Mouse (Mus musculus) brown adipose tissue, adult 24 weeks (tissue): ENCODE data around the gene Zdhhc7. TPM values are rescaled to one million over a fixed set of nuclear protein-coding genes. Genes with fewer than 3 reads are reported as not detected.
A peak's percentile ranks its signal among the peaks of the same experiment; 100 is the strongest.

Experiments
- H3K27ac ChIP-seq: fragments of 200-500 bp; replicated peaks from 2 replicates; pipeline ENCODE4 v1.5.1; 2012; ENCODE audit warnings: low read depth, mild to moderate bottlenecking, low read length
- H3K4me1 ChIP-seq: fragments of 200-500 bp; 2 replicates; pipeline ENCODE4 v1.6.1; 2012; ENCODE audit warnings: low read length, mixed read lengths; ENCODE audit not compliant: control insufficient read depth, insufficient read depth, insufficient read length
- H3K4me3 ChIP-seq: fragments of 200-500 bp; 2 replicates; pipeline ENCODE4 v1.5.1; 2012; ENCODE audit warnings: low read depth, mild to moderate bottlenecking, low read length, moderate library complexity; ENCODE audit not compliant: insufficient read depth
- polyA plus RNA-seq: library from polyadenylated mRNA; stranded (reverse); fragments of >200 nt; gene quantifications from 2 replicates; pipeline ENCODE4 v1.2.4, GENCODE M21; 2012; ENCODE audit not compliant: missing spikeins, insufficient read depth, insufficient read length

The Zdhhc7 gene
- polyA plus RNA-seq, 1 experiment, result 21.9 TPM

DNA sequence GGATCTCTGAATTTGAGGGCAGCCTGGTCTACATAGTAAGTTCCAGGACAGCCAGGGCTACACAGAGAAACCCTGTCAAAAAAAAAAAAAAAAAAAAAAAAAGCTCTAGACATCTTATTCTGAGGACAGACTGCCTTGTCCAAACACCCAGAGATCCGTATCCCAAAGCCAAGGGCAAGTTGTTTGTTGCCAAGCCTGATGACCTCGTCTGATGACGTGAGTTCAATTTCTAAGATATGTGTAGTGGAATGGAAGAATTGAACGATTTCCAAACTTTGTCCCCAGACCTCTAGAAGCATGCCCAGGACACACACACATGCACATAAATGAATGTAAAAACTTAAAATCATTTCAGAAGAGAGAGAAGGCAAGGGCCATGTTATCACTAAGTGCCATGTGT is 35.1 kb downstream of the Zdhhc7 start:
- no peak overlapping the region for H3K4me3 ChIP-seq
- no peak overlapping the region for H3K27ac ChIP-seq
- no peaks in the 10 kb centered on the region for H3K4me1 ChIP-seq

DNA sequence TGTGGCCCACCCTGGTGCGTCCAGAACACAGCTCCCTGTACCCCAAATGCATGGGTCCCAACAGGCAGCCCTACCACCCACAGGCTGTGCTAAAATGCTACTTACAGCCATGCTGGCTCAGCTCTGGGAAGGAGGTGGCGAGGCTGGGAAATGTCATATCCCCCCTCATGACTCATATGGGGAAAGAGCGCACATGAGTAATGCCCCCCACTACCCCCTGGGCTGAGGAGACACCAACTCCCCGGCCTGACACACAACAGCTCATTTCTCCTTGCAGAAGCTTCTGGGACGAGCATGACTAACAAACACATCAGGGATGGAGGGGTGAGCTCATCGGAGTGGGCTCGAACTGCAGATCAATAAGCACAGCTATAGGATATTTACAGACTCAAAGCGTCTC is 35.7 kb downstream of the Zdhhc7 start:
- H3K4me3 ChIP-seq, result no peak overlapping the region
- no peak overlapping the region for H3K27ac ChIP-seq

GRCm38 (mm10) chr8:120063326-120063725 is 38.0 kb downstream of the Zdhhc7 start:
- no peak overlapping the region for H3K4me3 ChIP-seq
- no peak overlapping the region for H3K27ac ChIP-seq
- H3K4me1 ChIP-seq, result no peaks in the 10 kb centered on the region

More for the DNA sequence above, 35.7 kb downstream of the Zdhhc7 start:
- H3K4me1 ChIP-seq, result no peaks in the 10 kb centered on the region

- H3K4me1 ChIP-seq, result no peaks in the 10 kb centered on the region
- H3K27ac ChIP-seq, result no peak overlapping the region
- H3K4me3 ChIP-seq, result no peak overlapping the region
These were observed 38.5 kb downstream of the Zdhhc7 start for GRCm38 (mm10) chr8:120062742-120063141.

GRCm38 (mm10) chr8:120057078-120057477 is 44.2 kb downstream of the Zdhhc7 start:
- Histone ChIP-seq H3K27ac (no peak overlapping the region), H3K4me3 (no peak overlapping the region), H3K4me1 (no peaks in the 10 kb centered on the region)

- no peak overlapping the region for H3K27ac ChIP-seq
- 0 out of 2 replicates have a peak, but pooled peaks cover 3% of the 10 kb centered on the region for H3K4me1 ChIP-seq
- no peak overlapping the region for H3K4me3 ChIP-seq
These were observed 46.4 kb downstream of the Zdhhc7 start for GRCm38 (mm10) chr8:120054833-120055232.

DNA sequence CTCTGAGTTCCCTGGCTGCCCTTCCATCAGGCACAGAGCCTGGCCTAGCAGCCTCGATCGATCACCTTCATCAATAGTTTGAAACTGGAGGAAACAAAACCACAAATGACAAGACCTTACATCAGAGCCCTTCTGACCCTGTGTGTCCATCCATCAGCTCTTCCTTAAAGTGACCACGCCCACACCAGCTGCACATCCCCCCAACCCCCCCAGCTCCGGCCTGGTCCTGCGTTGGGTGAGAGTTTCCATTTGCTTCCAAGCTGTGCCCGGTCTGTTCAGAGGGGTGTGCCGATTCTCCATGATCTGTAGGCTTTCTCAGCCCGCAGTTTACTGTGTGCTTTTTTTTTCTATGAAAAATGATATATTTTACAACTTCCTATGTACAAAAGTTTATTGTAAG is 49.0 kb downstream of the Zdhhc7 start:
- no peak overlapping the region for H3K4me3 ChIP-seq
- H3K4me1 ChIP-seq, result 0 out of 2 replicates have a peak, but pooled peaks cover 3% of the 10 kb centered on the region
- no peak overlapping the region for H3K27ac ChIP-seq

GRCm38 (mm10) chr8:120051908-120052307 is 49.4 kb downstream of the Zdhhc7 start:
- Histone ChIP-seq H3K4me1 (peaks cover 4% of the 10 kb centered on the region; the same call in 1 of the 2 replicates), H3K27ac (no peak overlapping the region), H3K4me3 (no peak overlapping the region)

DNA sequence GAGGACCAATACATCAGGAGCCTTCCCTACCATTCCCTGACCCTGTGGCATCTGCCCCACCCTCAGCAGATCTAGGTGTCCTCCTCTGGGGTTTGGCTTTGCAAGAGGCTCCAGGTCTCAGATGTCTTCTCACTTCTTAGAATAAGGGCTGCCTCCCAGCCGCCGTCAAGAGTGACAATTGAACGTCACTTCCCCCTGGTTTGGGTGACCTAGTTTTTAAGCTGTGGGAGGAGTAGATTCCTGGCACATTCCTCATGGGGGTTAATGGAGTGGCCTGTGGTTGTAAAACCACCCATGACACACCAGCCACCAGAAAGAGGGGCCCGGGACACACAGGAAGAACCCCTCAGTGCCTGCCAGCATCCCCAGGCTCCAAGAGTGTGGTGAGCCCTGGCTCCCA is 50.3 kb downstream of the Zdhhc7 start:
- H3K4me1 ChIP-seq, result peaks cover 5% of the 10 kb centered on the region; the same call in 1 of the 2 replicates
- no peak overlapping the region; the same call in 1 of the 2 replicates for H3K27ac ChIP-seq
- H3K4me3 ChIP-seq, result no peak overlapping the region

- H3K4me3 ChIP-seq, result no peak overlapping the region
- peaks cover 5% of the 10 kb centered on the region; the same call in 1 of the 2 replicates for H3K4me1 ChIP-seq
- no peak overlapping the region; the same call in 1 of the 2 replicates for H3K27ac ChIP-seq
These were observed 50.9 kb downstream of the Zdhhc7 start for GRCm38 (mm10) chr8:120050376-120050775.

DNA sequence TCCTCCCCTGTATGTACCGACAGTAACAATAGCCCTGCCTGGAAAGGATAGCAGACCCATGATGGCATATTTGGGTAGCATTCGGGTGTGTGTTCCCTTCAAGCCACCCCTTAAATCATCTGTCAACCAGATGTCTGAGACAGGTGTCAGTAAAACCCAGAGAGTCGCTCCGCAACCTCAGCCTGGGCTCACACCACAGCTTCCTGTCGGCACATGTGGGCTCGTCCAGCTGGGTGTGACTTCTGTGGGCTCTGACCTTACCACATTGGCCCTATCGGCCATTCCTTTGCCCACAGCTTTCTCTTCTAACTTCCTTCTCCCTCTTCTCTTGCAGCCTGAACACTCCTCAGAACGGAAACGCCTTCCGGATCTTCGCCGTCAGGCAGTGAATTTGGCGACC is 51.3 kb downstream of the Zdhhc7 start:
- Histone ChIP-seq H3K4me3 (no peak overlapping the region), H3K4me1 (peaks cover 5% of the 10 kb centered on the region; the same call in 1 of the 2 replicates)

GRCm38 (mm10) chr8:120046258-120047020 is 54.8 kb downstream of the Zdhhc7 start:
- Histone ChIP-seq H3K4me3 (no peak overlapping the region), H3K4me1 (peaks cover 5% of the 10 kb centered on the region; the same call in 1 of the 2 replicates), H3K27ac (peak overlapping the region; percentile 54)

More for the DNA sequence above, 51.3 kb downstream of the Zdhhc7 start:
- H3K27ac ChIP-seq, result no peak overlapping the region

DNA sequence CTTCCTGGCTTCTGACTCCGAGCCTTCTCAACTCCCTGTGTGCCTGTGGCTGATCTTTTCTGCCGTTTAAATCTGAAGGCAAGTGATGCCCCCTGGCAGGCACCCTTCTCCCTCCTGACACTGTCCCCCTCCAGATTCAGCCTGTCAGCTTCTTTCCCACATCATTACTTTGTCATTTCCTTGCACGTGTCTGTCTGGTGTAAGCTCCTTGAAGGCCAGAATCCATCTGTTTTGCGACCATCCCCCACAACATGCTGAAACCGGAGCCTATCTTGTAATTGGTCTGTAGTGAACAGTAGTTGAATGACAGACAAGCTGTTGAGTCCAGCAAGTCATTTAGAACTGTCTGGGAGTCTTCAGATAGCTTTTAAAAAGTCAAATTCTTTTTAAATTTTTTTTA is 55.8 kb downstream of the Zdhhc7 start:
- no peak overlapping the region for H3K4me3 ChIP-seq
- H3K27ac ChIP-seq, result no peak overlapping the region
- H3K4me1 ChIP-seq, result peaks cover 2% of the 10 kb centered on the region; the same call in 1 of the 2 replicates

- peaks cover 2% of the 10 kb centered on the region; the same call in 1 of the 2 replicates for H3K4me1 ChIP-seq
- no peak overlapping the region for H3K4me3 ChIP-seq
- H3K27ac ChIP-seq, result no peak overlapping the region
These were observed 56.4 kb downstream of the Zdhhc7 start for GRCm38 (mm10) chr8:120044907-120045306.

DNA sequence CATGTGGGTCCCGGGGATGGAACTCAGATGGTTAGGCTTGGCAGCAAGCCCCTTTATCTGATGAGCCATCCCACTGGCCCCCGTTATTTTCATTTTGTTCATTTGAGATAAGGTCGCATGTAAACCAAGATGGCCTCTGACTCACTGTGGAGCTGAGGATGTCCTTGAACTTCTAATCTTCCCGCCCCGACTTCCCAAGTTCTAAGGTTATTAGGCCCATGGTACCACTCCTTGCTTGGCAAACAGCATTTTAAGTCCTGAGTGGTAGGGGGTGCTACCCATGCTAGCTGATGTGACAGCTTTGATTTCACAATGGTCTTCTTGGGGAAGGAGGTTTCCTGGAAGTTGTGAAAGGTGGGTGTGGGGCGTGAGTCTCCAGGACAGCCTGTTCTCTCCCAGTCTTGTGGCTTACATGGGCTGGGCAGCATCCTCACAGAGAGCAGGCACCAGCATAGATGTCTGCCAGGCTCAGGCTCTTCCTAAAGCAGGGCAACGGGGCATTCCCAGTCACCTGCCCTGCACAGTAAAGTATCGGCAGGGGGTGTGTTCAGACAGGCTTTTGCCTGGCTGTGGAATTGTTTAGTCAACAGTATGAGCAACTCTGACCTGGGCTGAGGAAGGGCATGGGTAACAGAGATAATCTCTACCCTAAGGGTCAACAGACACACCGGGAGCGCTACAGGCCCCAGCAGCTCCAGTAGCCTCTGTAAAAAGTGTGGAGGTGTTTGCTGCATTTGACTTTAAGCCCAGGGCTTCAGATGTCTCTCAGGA is 58.6 kb downstream of the Zdhhc7 start:
- peaks cover 2% of the 10 kb centered on the region; the same call in 1 of the 2 replicates for H3K4me1 ChIP-seq
- H3K4me3 ChIP-seq, result no peak overlapping the region
- no peak overlapping the region for H3K27ac ChIP-seq
